Mouse (Mus musculus) liver, embryonic 12.5 days (tissue): ENCODE results near the gene BC049730. TPM values are rescaled to one million over a fixed set of nuclear protein-coding genes. Genes with fewer than 3 reads are reported as not detected.
"Not testable (repeated sequence)": the region's sequence is repeated elsewhere in the genome, so short reads cannot be mapped to it uniquely, and the experiment has no call there.

Experiments used
- ATAC-seq: fragments of 200-750 bp; cut with Nextera tagmentation; 2 replicates; pipeline ENCODE4 v1.8.0; 2017; ENCODE audit warnings: moderate number of reproducible peaks, mild to moderate bottlenecking, moderate library complexity
- H3K27ac ChIP-seq: fragments of 300-500 bp; sonication (generic); 2 replicates; pipeline ENCODE4 v1.5.1; 2016; ENCODE audit warnings: mild to moderate bottlenecking
- H3K27me3 ChIP-seq: fragments of 300-500 bp; sonication (generic); replicated peaks from 2 replicates; pipeline ENCODE4 v1.6.1; 2016; ENCODE audit warnings: mild to moderate bottlenecking, moderate library complexity
- H3K36me3 ChIP-seq: fragments of 300-500 bp; sonication (generic); 2 replicates; pipeline ENCODE4 v1.6.1; 2016; ENCODE audit warnings: mild to moderate bottlenecking, moderate library complexity
- H3K4me1 ChIP-seq: fragments of 300-500 bp; sonication (generic); 2 replicates; pipeline ENCODE4 v1.6.1; 2016
- H3K4me2 ChIP-seq: fragments of 300-500 bp; sonication (generic); 2 replicates; pipeline ENCODE4 v1.6.1; 2016; ENCODE audit warnings: mild to moderate bottlenecking, moderate library complexity
- H3K4me3 ChIP-seq: fragments of 300-500 bp; sonication (generic); 2 replicates; pipeline ENCODE4 v1.5.1; 2016; ENCODE audit warnings: mild to moderate bottlenecking, moderate library complexity
- H3K9ac ChIP-seq: fragments of 300-500 bp; sonication (generic); 2 replicates; pipeline ENCODE4 v1.6.1; 2016; ENCODE audit warnings: mild to moderate bottlenecking, moderate library complexity
- H3K9me3 ChIP-seq: fragments of 300-500 bp; sonication (generic); replicated peaks from 2 replicates; pipeline ENCODE4 v1.6.1; 2016; ENCODE audit warnings: mild to moderate bottlenecking, moderate library complexity
- WGBS: fragments of 180-500 bp; shearing (Covaris S2); methylation state at CpG from one replicate; pipeline ENCODE4 v1.1.7; 2016; ENCODE audit not compliant: insufficient replicate concordance; 5-methylcytosine and 5-hydroxymethylcytosine counted together
- polyA plus RNA-seq: library from polyadenylated mRNA; unstranded; fragments of >200 nt; fragmentation: Nextera tagmentation; extraction: Ambion mirVana; gene quantifications from 2 replicates; pipeline ENCODE4 v1.2.1, GENCODE M21; 2016

Gene BC049730
- polyA plus RNA-seq, 1 experiment from 2014 or later, result not detected

GRCm38 (mm10) chr7:24702841-24703240 is 6.2 kb upstream of the BC049730 start:
- 66% methylated on average over 9 of the region's 9 CpGs for WGBS
- not testable (repeated sequence) for ATAC-seq, H3K4me3 ChIP-seq, H3K4me2 ChIP-seq, H3K9ac ChIP-seq, H3K27me3 ChIP-seq, H3K9me3 ChIP-seq, H3K27ac ChIP-seq, H3K4me1 ChIP-seq, H3K36me3 ChIP-seq

- Histone ChIP-seq H3K36me3 (no peaks in the 10 kb centered on the region), H3K4me2 (no peak overlapping the region), H3K27ac (no peak overlapping the region), H3K27me3 (no peaks in the 10 kb centered on the region), H3K4me1 (no peaks in the 10 kb centered on the region), H3K9me3 (no peaks in the 10 kb centered on the region), H3K9ac (no peak overlapping the region), H3K4me3 (no peak overlapping the region)
- ATAC-seq, result no peak
- WGBS, result 42% methylated on average over 6 of the region's 6 CpGs
Observed at GRCm38 (mm10) chr7:24715039-24715438, 6.0 kb downstream of the BC049730 start.

GRCm38 (mm10) chr7:24726808-24727207 is 17.8 kb downstream of the BC049730 start, which contains the start of gene Gm4763:
TSS of gene Gm4763 (minus strand) at chr7:24726908.
- not testable (repeated sequence) for H3K27me3 ChIP-seq, ATAC-seq

GRCm38 (mm10) chr7:24735970-24736670 is 27.1 kb downstream of the BC049730 start:
- Histone ChIP-seq H3K9me3 (no peaks in the 10 kb centered on the region), H3K9ac (no peak overlapping the region), H3K27ac (no peak overlapping the region), H3K4me3 (no peak overlapping the region), H3K27me3 (peaks cover 13% of the 10 kb centered on the region; the same call in 1 of the 2 replicates), H3K36me3 (no peaks in the 10 kb centered on the region), H3K4me2 (no peak overlapping the region), H3K4me1 (peaks cover 4% of the 10 kb centered on the region; the same call in 1 of the 2 replicates)
- WGBS, result 16% methylated on average over 17 of the region's 17 CpGs
- 0 out of 2 replicates have a peak, but pooled peaks have one; percentile 37 for ATAC-seq

More at GRCm38 (mm10) chr7:24726808-24727207, 17.8 kb downstream of the BC049730 start, which contains the start of gene Gm4763:
- not testable (repeated sequence) for H3K36me3 ChIP-seq, H3K4me2 ChIP-seq, H3K4me1 ChIP-seq, H3K9me3 ChIP-seq, H3K27ac ChIP-seq, H3K9ac ChIP-seq, H3K4me3 ChIP-seq
- WGBS, result 81% methylated on average over 11 of the region's 11 CpGs

- no peak overlapping the region for H3K27ac ChIP-seq
- no peaks in the 10 kb centered on the region for H3K27me3 ChIP-seq
- no peak overlapping the region for H3K9ac ChIP-seq
- ATAC-seq, result no peak
- H3K4me2 ChIP-seq, result no peak overlapping the region
- H3K9me3 ChIP-seq, result no peaks in the 10 kb centered on the region
- 19% methylated on average over 4 of the region's 4 CpGs for WGBS
- no peak overlapping the region for H3K4me3 ChIP-seq
- H3K4me1 ChIP-seq, result no peaks in the 10 kb centered on the region
- no peaks in the 10 kb centered on the region for H3K36me3 ChIP-seq
Observed at GRCm38 (mm10) chr7:24750695-24751094, 41.7 kb downstream of the BC049730 start.

GRCm38 (mm10) chr7:24751610-24752009 is 42.6 kb downstream of the BC049730 start:
- no peak overlapping the region for H3K9ac ChIP-seq
- H3K27ac ChIP-seq, result no peak overlapping the region
- no peaks in the 10 kb centered on the region for H3K9me3 ChIP-seq
- ATAC-seq, result no peak
- H3K4me1 ChIP-seq, result no peaks in the 10 kb centered on the region
- 77% methylated on average over 2 of the region's 2 CpGs for WGBS
- H3K4me2 ChIP-seq, result no peak overlapping the region
- H3K27me3 ChIP-seq, result no peaks in the 10 kb centered on the region
- no peak overlapping the region for H3K4me3 ChIP-seq
- no peaks in the 10 kb centered on the region for H3K36me3 ChIP-seq

GRCm38 (mm10) chr7:24753476-24753875 is 44.4 kb downstream of the BC049730 start:
- 37% methylated on average over 5 of the region's 5 CpGs for WGBS
- no peaks in the 10 kb centered on the region for H3K9me3 ChIP-seq
- no peaks in the 10 kb centered on the region for H3K36me3 ChIP-seq
- H3K4me2 ChIP-seq, result no peak overlapping the region
- no peak overlapping the region for H3K27ac ChIP-seq
- H3K4me1 ChIP-seq, result no peaks in the 10 kb centered on the region
- no peaks in the 10 kb centered on the region for H3K27me3 ChIP-seq
- no peak overlapping the region for H3K9ac ChIP-seq
- H3K4me3 ChIP-seq, result no peak overlapping the region
- no peak for ATAC-seq

GRCm38 (mm10) chr7:24758520-24758919 is 49.5 kb downstream of the BC049730 start:
- H3K9me3 ChIP-seq, result no peaks in the 10 kb centered on the region
- H3K27ac ChIP-seq, result no peak overlapping the region
- 60% methylated on average over 1 of the region's 1 CpGs for WGBS
- no peak overlapping the region for H3K4me2 ChIP-seq
- H3K9ac ChIP-seq, result no peak overlapping the region
- no peaks in the 10 kb centered on the region for H3K36me3 ChIP-seq
- ATAC-seq, result no peak
- no peaks in the 10 kb centered on the region for H3K4me1 ChIP-seq
- no peak overlapping the region for H3K4me3 ChIP-seq
- H3K27me3 ChIP-seq, result no peaks in the 10 kb centered on the region

GRCm38 (mm10) chr7:24760211-24760610 is 51.2 kb downstream of the BC049730 start, which contains the start of gene Cd177:
TSS of gene Cd177 (minus strand) at chr7:24760311.
- Histone ChIP-seq H3K4me2 (no peak within 1 kb of the TSS), H3K36me3 (no peaks in the 10 kb centered on the region), H3K4me1 (no peaks in the 10 kb centered on the region), H3K4me3 (no peak within 1 kb of the TSS), H3K27ac (no peak within 1 kb of the TSS), H3K9ac (no peak within 1 kb of the TSS), H3K9me3 (no peaks in the 10 kb centered on the region), H3K27me3 (no peaks in the 10 kb centered on the region)
- ATAC-seq, result no peak
- 66% methylated on average over 6 of the region's 6 CpGs for WGBS

GRCm38 (mm10) chr7:24761161-24761560 is 52.1 kb downstream of the BC049730 start:
- 47% methylated on average over 6 of the region's 6 CpGs for WGBS
- Histone ChIP-seq H3K4me2 (no peak overlapping the region), H3K27ac (no peak overlapping the region)

GRCm38 (mm10) chr7:24762574-24762973 is 53.5 kb downstream of the BC049730 start:
- 75% methylated on average over 8 of the region's 8 CpGs for WGBS
- Histone ChIP-seq H3K4me1 (no peaks in the 10 kb centered on the region), H3K36me3 (no peaks in the 10 kb centered on the region), H3K4me2 (no peak overlapping the region), H3K9ac (no peak overlapping the region), H3K4me3 (no peak overlapping the region), H3K27ac (no peak overlapping the region), H3K9me3 (no peaks in the 10 kb centered on the region), H3K27me3 (no peaks in the 10 kb centered on the region; the same call in 1 of the 2 replicates)
- ATAC-seq, result no peak

More at GRCm38 (mm10) chr7:24761161-24761560, 52.1 kb downstream of the BC049730 start:
- Histone ChIP-seq H3K4me1 (no peaks in the 10 kb centered on the region), H3K27me3 (no peaks in the 10 kb centered on the region), H3K36me3 (no peaks in the 10 kb centered on the region), H3K9ac (no peak overlapping the region), H3K9me3 (no peaks in the 10 kb centered on the region), H3K4me3 (no peak overlapping the region)
- no peak for ATAC-seq
